Mouse (Mus musculus): ENCODE measurements around the gene Ap3b1.

The Ap3b1 gene

GRCm38 (mm10) chr13:94577177-94577540, 218.4 kb downstream of the Ap3b1 start:
- no peak for DNase-seq (ENCODE audit: low read depth, low spot score)

- DNase-seq (ENCODE audit: low read depth, low spot score) = no peak
Measured at GRCm38 (mm10) chr13:94595289-94595688, 236.5 kb downstream of the Ap3b1 start.

- no peak for DNase-seq (ENCODE audit: low read depth, low spot score)
Measured at GRCm38 (mm10) chr13:94595701-94596361, 237.1 kb downstream of the Ap3b1 start.

GRCm38 (mm10) chr13:94596386-94597033, 237.8 kb downstream of the Ap3b1 start:
- no peak for DNase-seq (ENCODE audit: low read depth, low spot score)

- DNase-seq (ENCODE audit: low read depth, low spot score) = no peak
Measured at GRCm38 (mm10) chr13:94599718-94600117, 241.0 kb downstream of the Ap3b1 start.

- no peak for DNase-seq (ENCODE audit: low read depth, low spot score)
Measured at GRCm38 (mm10) chr13:94607035-94607860, 248.5 kb downstream of the Ap3b1 start.

- DNase-seq (ENCODE audit: low read depth, low spot score) = no peak
Measured at GRCm38 (mm10) chr13:94607861-94608223, 249.1 kb downstream of the Ap3b1 start.

- DNase-seq (ENCODE audit: low read depth, low spot score) = no peak
Measured at GRCm38 (mm10) chr13:94608420-94608831, 249.7 kb downstream of the Ap3b1 start.

- DNase-seq (ENCODE audit: low read depth, low spot score) = no peak
Measured at GRCm38 (mm10) chr13:94608947-94609346, 250.2 kb downstream of the Ap3b1 start.
